Mouse (Mus musculus): ENCODE results near the gene Spen.
"Not testable (repeated sequence)": the region's sequence is repeated elsewhere in the genome, so short reads cannot be mapped to it uniquely, and the experiment has no call there.

The Spen gene

GRCm38 (mm10) chr4:141538408-141539212 lies at the start of gene Spen:
Spen (minus strand) TSS chr4:141538597.
- peak; percentile 59 for DNase-seq (ENCODE audit: extremely low read depth, low read depth)

GRCm38 (mm10) chr4:141583919-141584318 lies 45.5 kb upstream of the Spen start:
- no peak for DNase-seq (ENCODE audit: extremely low read depth, low read depth)

GRCm38 (mm10) chr4:141581051-141581450 lies 42.7 kb upstream of the Spen start:
- DNase-seq (ENCODE audit: extremely low read depth, low read depth), result no peak

GRCm38 (mm10) chr4:141578833-141579232 lies 40.4 kb upstream of the Spen start:
- DNase-seq (ENCODE audit: extremely low read depth, low read depth), result peak; percentile 21

GRCm38 (mm10) chr4:141576877-141577276 lies 38.5 kb upstream of the Spen start:
- DNase-seq (ENCODE audit: extremely low read depth, low read depth), result no peak

GRCm38 (mm10) chr4:141576404-141576803 lies 38.0 kb upstream of the Spen start:
- DNase-seq (ENCODE audit: extremely low read depth, low read depth), result no peak

GRCm38 (mm10) chr4:141574789-141575702 lies 36.6 kb upstream of the Spen start:
- peak; percentile 31 for DNase-seq (ENCODE audit: extremely low read depth, low read depth)

- DNase-seq (ENCODE audit: extremely low read depth, low read depth), result no peak
Observed at GRCm38 (mm10) chr4:141573359-141573966, 35.1 kb upstream of the Spen start.

- no peak for DNase-seq (ENCODE audit: extremely low read depth, low read depth)
Observed at GRCm38 (mm10) chr4:141572668-141573358, 34.4 kb upstream of the Spen start.

GRCm38 (mm10) chr4:141571934-141572333 lies 33.5 kb upstream of the Spen start:
- no peak for DNase-seq (ENCODE audit: extremely low read depth, low read depth)

GRCm38 (mm10) chr4:141571337-141571739 lies 32.9 kb upstream of the Spen start:
- no peak for DNase-seq (ENCODE audit: extremely low read depth, low read depth)

- DNase-seq (ENCODE audit: extremely low read depth, low read depth), result no peak
Observed at GRCm38 (mm10) chr4:141570821-141571220, 32.4 kb upstream of the Spen start.

- DNase-seq (ENCODE audit: extremely low read depth, low read depth), result no peak
Observed at GRCm38 (mm10) chr4:141570004-141570403, 31.6 kb upstream of the Spen start.

GRCm38 (mm10) chr4:141568966-141569365 lies 30.6 kb upstream of the Spen start:
- DNase-seq (ENCODE audit: extremely low read depth, low read depth), result no peak

GRCm38 (mm10) chr4:141567174-141567573 lies 28.8 kb upstream of the Spen start:
- not testable (repeated sequence) for DNase-seq (ENCODE audit: extremely low read depth, low read depth)

GRCm38 (mm10) chr4:141566187-141566586 lies 27.8 kb upstream of the Spen start:
- no peak for DNase-seq (ENCODE audit: extremely low read depth, low read depth)

- no peak for DNase-seq (ENCODE audit: extremely low read depth, low read depth)
Observed at GRCm38 (mm10) chr4:141565325-141565724, 26.9 kb upstream of the Spen start.

GRCm38 (mm10) chr4:141564660-141565059 lies 26.3 kb upstream of the Spen start:
- DNase-seq (ENCODE audit: extremely low read depth, low read depth), result no peak

- no peak for DNase-seq (ENCODE audit: extremely low read depth, low read depth)
Observed at GRCm38 (mm10) chr4:141564209-141564608, 25.8 kb upstream of the Spen start.

GRCm38 (mm10) chr4:141562281-141562680 lies 23.9 kb upstream of the Spen start:
- no peak for DNase-seq (ENCODE audit: extremely low read depth, low read depth)

GRCm38 (mm10) chr4:141561331-141561919 lies 23.0 kb upstream of the Spen start:
- not testable (repeated sequence) for DNase-seq (ENCODE audit: extremely low read depth, low read depth)
